Mouse (Mus musculus): ENCODE measurements around the gene Il27.

GRCm38 (mm10) chr7:126587779-126588178 is 7.0 kb downstream of the Il27 start:
- TF ChIP-seq POLR2A (IDR thresholded peaks at IDR 0.05; ENCODE audit: low read depth, low read length) (no peak), CTCF (IDR thresholded peaks at IDR 0.05; ENCODE audit: borderline replicate concordance, insufficient read depth, low read length) (peak; percentile 34; the same call in 1 of the 2 replicates)

All from embryonic fibroblast, embryonic 13.5 days (primary cell).